Mouse (Mus musculus): Measurements from ENCODE around the gene Krtap5-1.
"Not testable (repeated sequence)": the region's sequence is repeated elsewhere in the genome, so short reads cannot be mapped to it uniquely, and the experiment has no call there.

- not testable (repeated sequence) for TF ChIP-seq POLR2A (IDR thresholded peaks at IDR 0.05; ENCODE audit: borderline replicate concordance, low read depth, low read length)
- TF ChIP-seq CTCF (IDR thresholded peaks at IDR 0.05; ENCODE audit: low read depth, low read length): peak; percentile 32; the same call in 1 of the 2 replicates
Observed at GRCm38 (mm10) chr7:142293851-142294250, 3.1 kb downstream of the Krtap5-1 start.

Measured in bone marrow macrophage, adult 2 months (primary cell).